Mouse (Mus musculus) forebrain, embryonic 11.5 days (tissue): Measurements from ENCODE around the gene Klhl29. TPM values are rescaled to one million over a fixed set of nuclear protein-coding genes. Genes with fewer than 3 reads are reported as not detected.

Experiments
- ATAC-seq: fragments of 200-750 bp; cut with Nextera tagmentation; replicated peaks from 2 replicates; pipeline ENCODE4 v1.8.0; 2017; ENCODE audit warnings: moderate TSS enrichment; ENCODE audit not compliant: low FRiP score
- DNase-seq: peaks from one replicate; pipeline ENCODE4 v3.0.0-alpha.2; 2017; ENCODE audit warnings: low spot score
- H3K27ac ChIP-seq: fragments of 300-500 bp; sonication (generic); 2 replicates; pipeline ENCODE4 v1.5.1; 2014; ENCODE audit warnings: low read depth, low read length
- H3K27me3 ChIP-seq: fragments of 300-500 bp; sonication (generic); 2 replicates; pipeline ENCODE4 v1.6.1; 2014; ENCODE audit warnings: mild to moderate bottlenecking, low read length, mixed read lengths; ENCODE audit not compliant: control insufficient read depth, insufficient read depth
- H3K36me3 ChIP-seq: fragments of 300-500 bp; sonication (generic); 2 replicates; pipeline ENCODE4 v1.6.1; 2014; ENCODE audit warnings: mild to moderate bottlenecking, low read length, moderate library complexity, mixed read lengths; ENCODE audit not compliant: control insufficient read depth, insufficient read depth
- H3K4me1 ChIP-seq: fragments of 300-500 bp; sonication (generic); replicated peaks from 2 replicates; pipeline ENCODE4 v1.6.1; 2014; ENCODE audit warnings: low read length, mixed read lengths; ENCODE audit not compliant: control insufficient read depth, insufficient read depth
- H3K4me2 ChIP-seq: fragments of 300-500 bp; sonication (generic); 2 replicates; pipeline ENCODE4 v1.6.1; 2014; ENCODE audit warnings: low read depth, mild to moderate bottlenecking, low read length, moderate library complexity, mixed read lengths; ENCODE audit not compliant: severe bottlenecking
- H3K4me3 ChIP-seq: fragments of 300-500 bp; sonication (generic); 2 replicates; pipeline ENCODE4 v1.5.1; 2014; ENCODE audit warnings: low read depth, low read length
- H3K9ac ChIP-seq: fragments of 300-500 bp; sonication (generic); 2 replicates; pipeline ENCODE4 v1.6.1; 2014; ENCODE audit warnings: low read length
- H3K9me3 ChIP-seq: fragments of 300-500 bp; sonication (generic); 2 replicates; pipeline ENCODE4 v1.6.1; 2016; ENCODE audit warnings: low read length, mixed read lengths; ENCODE audit not compliant: control insufficient read depth
- WGBS: fragments of 180-500 bp; shearing (Covaris S2); extraction: QIAGEN DNeasy Blood & Tissue Kit; methylation state at CpG from one replicate; pipeline ENCODE4 v1.1.7; 2014; 5-methylcytosine and 5-hydroxymethylcytosine counted together
- polyA plus RNA-seq: library from polyadenylated mRNA; unstranded; fragments of >200 nt; fragmentation: Nextera tagmentation; extraction: Ambion mirVana; gene quantifications from 2 replicates; pipeline ENCODE4 v1.2.1, GENCODE M21; 2014

Gene Klhl29
- polyA plus RNA-seq, 1 experiment from 2014 or later: 3.8 TPM

DNA sequence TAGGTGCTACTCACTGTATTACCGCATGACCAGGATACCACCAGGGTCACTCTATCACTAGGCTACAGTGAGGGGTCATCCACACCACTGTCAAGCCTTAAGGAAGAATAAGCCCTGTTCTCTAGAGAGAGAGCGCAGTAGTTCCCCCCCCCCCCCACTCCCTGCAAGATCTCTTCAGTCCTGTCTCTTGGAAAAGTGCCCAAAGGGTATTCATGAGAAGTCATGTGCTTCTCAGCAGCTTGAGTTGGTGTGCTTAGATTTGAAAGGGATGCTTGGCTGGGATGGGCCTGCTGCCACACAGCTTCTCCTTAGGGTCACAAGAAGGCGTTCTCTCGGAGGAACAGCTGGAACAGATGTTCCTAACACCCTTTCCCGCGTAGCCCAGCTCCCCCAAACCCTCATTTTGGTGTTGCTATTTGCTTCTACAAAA lies 100.0 kb downstream of the Klhl29 start:
- no peak for DNase-seq
- Histone ChIP-seq H3K4me2 (no peak overlapping the region), H3K9me3 (no peaks in the 10 kb centered on the region; the same call in 1 of the 2 replicates), H3K27ac (no peak overlapping the region), H3K36me3 (no peaks in the 10 kb centered on the region), H3K4me3 (no peak overlapping the region), H3K27me3 (no peaks in the 10 kb centered on the region), H3K9ac (no peak overlapping the region), H3K4me1 (0 out of 2 replicates have a peak, but pooled peaks cover 9% of the 10 kb centered on the region)
- 0 out of 2 replicates have a peak, but pooled peaks have one; percentile 10 for ATAC-seq
- 53% methylated on average over 6 of the region's 6 CpGs for WGBS

DNA sequence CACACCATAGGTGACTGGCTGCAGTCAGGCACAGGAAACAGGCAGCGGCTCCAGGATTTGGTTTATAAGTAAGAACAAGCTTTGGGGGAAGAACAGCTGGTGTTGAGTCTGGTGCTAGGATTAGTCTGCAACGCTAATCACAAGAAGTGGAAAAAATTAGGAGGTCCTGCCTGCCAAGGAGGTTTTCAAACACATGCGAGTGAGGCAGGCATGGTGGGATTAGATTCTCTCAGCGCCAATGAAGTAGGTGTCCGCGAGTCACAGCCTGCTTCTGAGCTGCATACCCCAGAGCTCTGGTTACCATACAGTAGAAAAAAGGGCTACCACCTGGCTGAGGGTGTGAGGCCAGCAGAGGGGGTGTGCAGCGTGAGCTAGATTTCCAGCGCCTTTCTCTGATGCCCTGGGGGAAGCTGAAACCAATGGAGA lies 101.0 kb downstream of the Klhl29 start:
- ATAC-seq (0 out of 2 replicates have a peak, but pooled peaks have one; percentile 42), DNase-seq (no peak)
- Histone ChIP-seq H3K9ac (no peak overlapping the region), H3K27ac (no peak overlapping the region), H3K27me3 (no peaks in the 10 kb centered on the region), H3K36me3 (no peaks in the 10 kb centered on the region), H3K4me2 (no peak overlapping the region), H3K4me3 (no peak overlapping the region), H3K4me1 (peaks cover 13% of the 10 kb centered on the region), H3K9me3 (no peaks in the 10 kb centered on the region; the same call in 1 of the 2 replicates)
- 59% methylated on average over 8 of the region's 8 CpGs for WGBS

GRCm38 (mm10) chr12:5273316-5274047 lies 102.0 kb downstream of the Klhl29 start:
- peaks cover 22% of the 10 kb centered on the region for H3K4me1 ChIP-seq
- 92% methylated on average over 4 of the region's 4 CpGs for WGBS
- H3K27ac ChIP-seq: no peak overlapping the region
- H3K4me2 ChIP-seq: no peak overlapping the region
- H3K9me3 ChIP-seq: no peaks in the 10 kb centered on the region; the same call in 1 of the 2 replicates
- H3K4me3 ChIP-seq: no peak overlapping the region
- H3K27me3 ChIP-seq: no peaks in the 10 kb centered on the region
- no peak overlapping the region for H3K9ac ChIP-seq
- no peak for DNase-seq
- no peak for ATAC-seq
- no peaks in the 10 kb centered on the region for H3K36me3 ChIP-seq

- no peaks in the 10 kb centered on the region; the same call in 1 of the 2 replicates for H3K9me3 ChIP-seq
- DNase-seq: no peak
- no peak overlapping the region for H3K9ac ChIP-seq
- no peaks in the 10 kb centered on the region for H3K36me3 ChIP-seq
- H3K4me2 ChIP-seq: no peak overlapping the region
- 90% methylated on average over 3 of the region's 3 CpGs for WGBS
- H3K27me3 ChIP-seq: no peaks in the 10 kb centered on the region
- ATAC-seq: no peak
- no peak overlapping the region for H3K27ac ChIP-seq
- H3K4me1 ChIP-seq: peaks cover 28% of the 10 kb centered on the region
- no peak overlapping the region for H3K4me3 ChIP-seq
Observed at GRCm38 (mm10) chr12:5270527-5270926, 105.0 kb downstream of the Klhl29 start.

GRCm38 (mm10) chr12:5269936-5270335 lies 105.5 kb downstream of the Klhl29 start:
- Histone ChIP-seq H3K4me1 (peaks cover 27% of the 10 kb centered on the region), H3K4me3 (no peak overlapping the region), H3K4me2 (no peak overlapping the region), H3K36me3 (no peaks in the 10 kb centered on the region), H3K9ac (no peak overlapping the region), H3K27me3 (no peaks in the 10 kb centered on the region), H3K9me3 (no peaks in the 10 kb centered on the region; the same call in 1 of the 2 replicates), H3K27ac (no peak overlapping the region)
- ATAC-seq (no peak), DNase-seq (no peak)
- WGBS: 66% methylated on average over 9 of the region's 9 CpGs

DNA sequence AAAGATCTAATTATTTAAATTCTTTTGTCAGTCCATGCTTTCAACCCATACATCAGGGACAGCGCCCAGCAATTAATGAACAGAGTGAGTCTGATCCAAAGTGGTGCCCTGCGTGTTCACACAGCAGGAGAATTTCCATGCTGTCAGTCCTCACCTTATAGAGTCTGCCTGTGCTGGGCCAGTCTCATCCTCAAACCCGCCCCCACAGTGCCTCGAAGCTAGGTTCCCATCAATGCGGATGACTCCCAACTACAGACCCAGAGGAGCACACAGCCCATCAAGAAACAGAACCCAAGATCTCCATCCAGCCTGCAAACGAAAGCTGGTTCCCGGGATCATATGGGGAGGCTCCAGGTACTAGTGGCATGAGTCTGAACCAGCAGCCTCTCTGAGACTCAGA lies 106.4 kb downstream of the Klhl29 start:
- ATAC-seq (no peak), DNase-seq (no peak)
- Histone ChIP-seq H3K4me1 (peaks cover 21% of the 10 kb centered on the region), H3K27ac (no peak overlapping the region), H3K36me3 (no peaks in the 10 kb centered on the region), H3K9ac (no peak overlapping the region), H3K27me3 (no peaks in the 10 kb centered on the region), H3K9me3 (no peaks in the 10 kb centered on the region; the same call in 1 of the 2 replicates), H3K4me2 (no peak overlapping the region), H3K4me3 (no peak overlapping the region)
- 68% methylated on average over 7 of the region's 7 CpGs for WGBS

GRCm38 (mm10) chr12:5268188-5268612 lies 107.3 kb downstream of the Klhl29 start:
- H3K4me3 ChIP-seq: no peak overlapping the region
- no peaks in the 10 kb centered on the region for H3K27me3 ChIP-seq
- peak overlapping the region; percentile 48; the same call in 1 of the 2 replicates for H3K27ac ChIP-seq
- no peaks in the 10 kb centered on the region; the same call in 1 of the 2 replicates for H3K9me3 ChIP-seq
- WGBS: 18% methylated on average over 9 of the region's 9 CpGs
- peaks cover 21% of the 10 kb centered on the region for H3K4me1 ChIP-seq
- H3K4me2 ChIP-seq: no peak overlapping the region
- peak overlapping the region; percentile 30 for H3K9ac ChIP-seq
- no peaks in the 10 kb centered on the region for H3K36me3 ChIP-seq
- DNase-seq: peak; percentile 69
- peak; percentile 81 for ATAC-seq

GRCm38 (mm10) chr12:5267271-5268187 lies 108.0 kb downstream of the Klhl29 start:
- peak overlapping the region; percentile 37; the same call in 1 of the 2 replicates for H3K27ac ChIP-seq
- ATAC-seq: peak; percentile 57
- peak overlapping the region; percentile 5 for H3K9ac ChIP-seq
- WGBS: 45% methylated on average over 9 of the region's 9 CpGs
- peaks cover 21% of the 10 kb centered on the region for H3K4me1 ChIP-seq
- no peaks in the 10 kb centered on the region; the same call in 1 of the 2 replicates for H3K9me3 ChIP-seq
- no peak for DNase-seq
- H3K27me3 ChIP-seq: no peaks in the 10 kb centered on the region
- H3K4me3 ChIP-seq: no peak overlapping the region
- no peak overlapping the region for H3K4me2 ChIP-seq
- no peaks in the 10 kb centered on the region for H3K36me3 ChIP-seq
